Mouse (Mus musculus): ENCODE results near the gene Cdk18.
A peak's percentile ranks its signal among the peaks of the same experiment; 100 is the strongest.

The Cdk18 gene

GRCm38 (mm10) chr1:132150171-132150570 is 10.7 kb upstream of the Cdk18 start:
- no peak for DNase-seq (ENCODE audit: low spot score in 2 of 2)

GRCm38 (mm10) chr1:132149410-132149809 is 9.9 kb upstream of the Cdk18 start:
- no peak for DNase-seq (ENCODE audit: low spot score in 2 of 2)

- DNase-seq (ENCODE audit: low spot score in 2 of 2), result no peak
These were observed 6.6 kb upstream of the Cdk18 start for GRCm38 (mm10) chr1:132145973-132146685.

- DNase-seq (ENCODE audit: low spot score in 2 of 2), result no peak
These were observed 5.4 kb upstream of the Cdk18 start for GRCm38 (mm10) chr1:132144837-132145236.

- DNase-seq (ENCODE audit: low spot score in 2 of 2), result no peak
These were observed 4.7 kb upstream of the Cdk18 start for GRCm38 (mm10) chr1:132144223-132144622.

GRCm38 (mm10) chr1:132143730-132144129 is 4.2 kb upstream of the Cdk18 start:
- no peak for DNase-seq (ENCODE audit: low spot score in 2 of 2)

GRCm38 (mm10) chr1:132143079-132143478 is 3.6 kb upstream of the Cdk18 start:
- DNase-seq (ENCODE audit: low spot score in 2 of 2), result no peak

- no peak for DNase-seq (ENCODE audit: low spot score in 2 of 2)
These were observed 2.3 kb upstream of the Cdk18 start for GRCm38 (mm10) chr1:132141753-132142152.

GRCm38 (mm10) chr1:132141166-132141565 is 1.7 kb upstream of the Cdk18 start:
- no peak for DNase-seq (ENCODE audit: low spot score in 2 of 2)

- DNase-seq (ENCODE audit: low spot score in 2 of 2), result no peak
These were observed 1.1 kb upstream of the Cdk18 start for GRCm38 (mm10) chr1:132140574-132140973.

GRCm38 (mm10) chr1:132140171-132140570 is 687 bp upstream of the Cdk18 start:
- peak in 1 of 2 experiments; percentile 63 for DNase-seq (ENCODE audit: low spot score in 2 of 2)

GRCm38 (mm10) chr1:132138576-132139415 is 688 bp downstream of the Cdk18 start:
- no peak for DNase-seq (ENCODE audit: low spot score in 2 of 2)

GRCm38 (mm10) chr1:132137935-132138575 is 1.4 kb downstream of the Cdk18 start:
- no peak for DNase-seq (ENCODE audit: low spot score in 2 of 2)

GRCm38 (mm10) chr1:132136847-132137246 is 2.6 kb downstream of the Cdk18 start:
- DNase-seq (ENCODE audit: low spot score in 2 of 2), result no peak

- DNase-seq (ENCODE audit: low spot score in 2 of 2), result no peak
These were observed 3.9 kb downstream of the Cdk18 start for GRCm38 (mm10) chr1:132135631-132136030.

GRCm38 (mm10) chr1:132128311-132128710 is 11.2 kb downstream of the Cdk18 start:
- DNase-seq (ENCODE audit: low spot score in 2 of 2), result no peak

GRCm38 (mm10) chr1:132125803-132126405 is 13.6 kb downstream of the Cdk18 start:
- no peak for DNase-seq (ENCODE audit: low spot score in 2 of 2)

- no peak for DNase-seq (ENCODE audit: low spot score in 2 of 2)
These were observed 14.2 kb downstream of the Cdk18 start for GRCm38 (mm10) chr1:132125249-132125648.

- DNase-seq (ENCODE audit: low spot score in 2 of 2), result no peak
These were observed 16.0 kb downstream of the Cdk18 start for GRCm38 (mm10) chr1:132123420-132124014.

GRCm38 (mm10) chr1:132121895-132122294 is 17.6 kb downstream of the Cdk18 start:
- DNase-seq (ENCODE audit: low spot score in 2 of 2), result no peak

- DNase-seq (ENCODE audit: low spot score in 2 of 2), result peak; percentile 46 to 84
These were observed 18.2 kb downstream of the Cdk18 start for GRCm38 (mm10) chr1:132121236-132121635.

GRCm38 (mm10) chr1:132116606-132117005 is 22.9 kb downstream of the Cdk18 start:
- peak; percentile 65 to 92 for DNase-seq (ENCODE audit: low spot score in 2 of 2)

Measured in thymus, postnatal 10 days (tissue).